Mouse (Mus musculus) ovary, adult 10 weeks (tissue): ENCODE data around the gene Zdhhc6. TPM values are rescaled to one million over a fixed set of nuclear protein-coding genes. Genes with fewer than 3 reads are reported as not detected.

Experiments used
- polyA plus RNA-seq: library from polyadenylated mRNA; stranded (reverse); fragments of 350-450 nt; fragmentation: Illumina TruSeq; extraction: RNeasy Lipid Tissue Mini Kit (QIAGEN cat#74804); gene quantifications from one replicate; pipeline ENCODE4 v1.2.3, GENCODE M21; 2014

Zdhhc6 gene
- polyA plus RNA-seq, result 81.2 TPM

GRCm38 (mm10) chr19:55315452-55316108 lies at the start of gene Zdhhc6:
Gene Zdhhc6, minus strand, starts transcription at chr19:55316032.

DNA sequence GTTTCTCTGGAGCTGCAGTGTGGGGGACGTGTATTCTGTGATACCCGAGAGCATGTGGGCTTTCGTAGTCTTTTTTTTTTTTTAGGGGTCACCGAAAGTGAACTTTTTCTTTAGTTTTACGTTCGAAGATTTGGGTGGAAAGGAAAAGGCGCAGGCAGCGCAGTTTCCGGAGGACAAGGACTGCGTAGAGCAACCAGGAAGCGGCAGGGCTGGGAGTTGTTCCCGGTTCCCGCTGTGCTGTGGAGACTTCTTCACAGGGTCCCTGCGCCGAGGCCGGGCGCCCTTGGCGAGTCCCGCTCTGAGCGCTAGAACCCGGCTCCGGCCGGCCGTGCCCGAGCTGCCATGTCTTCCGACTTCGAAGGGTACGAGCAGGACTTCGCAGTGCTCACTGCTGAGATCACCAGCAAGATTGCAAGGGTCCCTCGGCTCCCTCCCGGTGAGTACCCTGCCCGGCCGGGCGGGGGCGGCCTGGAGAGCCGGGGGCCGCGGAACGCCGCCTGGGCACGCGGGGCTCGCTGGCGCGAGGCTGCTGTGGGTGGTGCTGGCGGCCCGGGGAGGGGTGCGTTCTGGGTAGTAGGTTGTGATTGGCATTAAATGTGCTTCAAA lies 380 bp upstream of the Zdhhc6 start, which contains the start of gene Vti1a:
Gene Vti1a, plus strand, starts transcription at position 187 of the 606 bp plus-strand sequence.

DNA sequence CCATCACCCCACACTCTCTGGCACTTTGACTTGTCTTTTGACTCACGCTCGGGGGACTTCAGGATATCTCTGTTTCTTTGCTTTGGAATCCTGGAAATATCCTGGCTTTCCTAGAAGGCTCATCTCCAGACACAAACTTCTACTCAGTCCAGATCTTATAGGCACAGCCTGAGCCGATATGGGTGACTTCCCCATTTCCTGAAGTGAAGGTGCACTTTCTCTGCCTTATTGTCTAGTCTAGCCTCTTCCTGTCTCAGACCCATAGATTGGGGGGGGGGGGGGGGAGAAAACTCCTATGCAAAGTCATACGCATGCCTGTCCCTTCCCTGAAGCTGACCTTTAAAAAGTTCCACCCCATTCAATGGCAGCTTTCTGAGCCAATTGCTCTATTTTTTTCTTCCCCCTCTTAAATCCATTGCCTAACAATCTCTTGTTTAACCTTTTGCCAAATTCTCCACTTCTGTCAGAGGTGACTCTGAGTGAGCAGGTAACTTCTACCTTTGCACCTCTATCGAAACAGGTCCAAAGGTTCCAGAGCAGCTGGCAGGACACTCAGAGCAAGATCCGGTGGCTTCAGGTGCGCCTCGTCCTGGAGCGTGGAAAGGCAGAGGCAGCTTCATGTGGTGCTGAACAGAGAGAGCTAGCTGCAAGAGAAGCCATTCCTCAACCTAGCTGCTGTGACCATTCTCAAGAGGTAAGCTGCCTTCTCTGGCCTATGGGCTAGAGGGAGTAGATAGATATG lies 64.3 kb downstream of the Zdhhc6 start, which contains the start of gene Acsl5:
Gene Acsl5, plus strand, starts transcription at position 556 of the 742 bp plus-strand sequence.

DNA sequence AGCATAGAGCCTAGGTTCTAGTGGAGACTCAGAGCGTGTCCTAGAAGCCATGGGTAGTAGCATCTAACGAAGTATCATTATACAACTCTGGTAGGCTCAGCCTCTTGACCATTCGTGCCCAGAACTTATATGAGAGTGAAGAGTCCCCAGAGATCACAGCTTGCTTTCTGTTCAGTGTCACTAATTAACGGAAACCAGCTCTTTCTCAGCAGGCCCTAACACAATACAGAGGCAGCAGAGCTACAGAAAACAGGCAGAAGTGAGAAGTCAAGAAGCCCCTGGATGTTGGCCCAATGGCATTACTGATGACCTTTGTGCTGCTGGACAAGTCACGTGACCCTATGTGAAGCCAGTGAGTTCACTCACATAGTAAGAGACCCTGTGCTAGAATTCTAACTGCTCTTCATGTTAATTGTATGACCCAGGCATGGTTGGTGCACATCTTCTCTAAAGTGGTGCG lies 74.6 kb downstream of the Zdhhc6 start, which contains the start of gene Gucy2g:
Gene Gucy2g, minus strand, starts transcription at position 51 of the 460 bp plus-strand sequence.

Other genes starting within 250 kb of the Zdhhc6 start
- 149 TPM for gene Gpam, start 188.8 kb downstream of the Zdhhc6 start, polyA plus RNA-seq
- gene Tectb, start 135.3 kb downstream of the Zdhhc6 start, polyA plus RNA-seq, result not detected
- 0.23 TPM for gene Gucy2g, start 74.8 kb downstream of the Zdhhc6 start, polyA plus RNA-seq
- gene Acsl5, start 64.1 kb downstream of the Zdhhc6 start, polyA plus RNA-seq, result 109 TPM
- 28.3 TPM for gene Vti1a, start 263 bp upstream of the Zdhhc6 start, polyA plus RNA-seq